Mouse (Mus musculus) embryonic facial prominence, embryonic 14.5 days (tissue): ENCODE data around the gene Gpr88. TPM values are rescaled to one million over a fixed set of nuclear protein-coding genes. Genes with fewer than 3 reads are reported as not detected.
A peak's percentile ranks its signal among the peaks of the same experiment; 100 is the strongest.

ENCODE experiments used
- ATAC-seq: fragments of 200-750 bp; cut with Nextera tagmentation; 2 replicates; pipeline ENCODE4 v1.8.0; 2017; ENCODE audit warnings: low read depth, moderate number of reproducible peaks, moderate TSS enrichment
- DNase-seq: peaks from one replicate; pipeline ENCODE4 v3.0.0-alpha.2; 2015; ENCODE audit warnings: low spot score
- H3K27ac ChIP-seq: fragments of 300-500 bp; sonication (generic); replicated peaks from 2 replicates; pipeline ENCODE4 v1.5.1; 2014; ENCODE audit warnings: low read depth, mild to moderate bottlenecking, low read length, moderate library complexity
- H3K27me3 ChIP-seq: fragments of 300-500 bp; sonication (generic); replicated peaks from 2 replicates; pipeline ENCODE4 v1.6.1; 2014; ENCODE audit warnings: low read length; ENCODE audit not compliant: control insufficient read depth, insufficient read depth
- H3K36me3 ChIP-seq: fragments of 300-500 bp; sonication (generic); 2 replicates; pipeline ENCODE4 v1.6.1; 2014; ENCODE audit warnings: low read length, mixed read lengths; ENCODE audit not compliant: control insufficient read depth, insufficient read depth
- H3K4me1 ChIP-seq: fragments of 300-500 bp; sonication (generic); 2 replicates; pipeline ENCODE4 v1.6.1; 2014; ENCODE audit warnings: antibody characterized with exemption, low read length; ENCODE audit not compliant: control insufficient read depth, insufficient read depth
- H3K4me2 ChIP-seq: fragments of 300-500 bp; sonication (generic); 2 replicates; pipeline ENCODE4 v1.6.1; 2014; ENCODE audit warnings: low read depth, mild to moderate bottlenecking, low read length, moderate library complexity, mixed read lengths
- H3K4me3 ChIP-seq: fragments of 300-500 bp; sonication (generic); 2 replicates; pipeline ENCODE4 v1.5.1; 2014; ENCODE audit warnings: low read depth, mild to moderate bottlenecking, low read length
- H3K9ac ChIP-seq: fragments of 300-500 bp; sonication (generic); 2 replicates; pipeline ENCODE4 v1.6.1; 2014; ENCODE audit warnings: low read depth, mild to moderate bottlenecking, low read length, moderate library complexity, mixed read lengths
- H3K9me3 ChIP-seq: fragments of 300-500 bp; sonication (generic); 2 replicates; pipeline ENCODE4 v1.6.1; 2016; ENCODE audit warnings: low read length; ENCODE audit not compliant: control insufficient read depth
- WGBS: fragments of 180-500 bp; shearing (Covaris S2); extraction: QIAGEN DNeasy Blood & Tissue Kit; methylation state at CpG from one replicate; pipeline ENCODE4 v1.1.7; 2014; 5-methylcytosine and 5-hydroxymethylcytosine counted together
- polyA plus RNA-seq: library from polyadenylated mRNA; unstranded; fragments of >200 nt; fragmentation: Nextera tagmentation; extraction: Ambion mirVana; gene quantifications from 2 replicates; pipeline ENCODE4 v1.2.1, GENCODE M21; 2014

Gene Gpr88
- 0.93 and 2.5 TPM in 2 replicates for polyA plus RNA-seq

DNA sequence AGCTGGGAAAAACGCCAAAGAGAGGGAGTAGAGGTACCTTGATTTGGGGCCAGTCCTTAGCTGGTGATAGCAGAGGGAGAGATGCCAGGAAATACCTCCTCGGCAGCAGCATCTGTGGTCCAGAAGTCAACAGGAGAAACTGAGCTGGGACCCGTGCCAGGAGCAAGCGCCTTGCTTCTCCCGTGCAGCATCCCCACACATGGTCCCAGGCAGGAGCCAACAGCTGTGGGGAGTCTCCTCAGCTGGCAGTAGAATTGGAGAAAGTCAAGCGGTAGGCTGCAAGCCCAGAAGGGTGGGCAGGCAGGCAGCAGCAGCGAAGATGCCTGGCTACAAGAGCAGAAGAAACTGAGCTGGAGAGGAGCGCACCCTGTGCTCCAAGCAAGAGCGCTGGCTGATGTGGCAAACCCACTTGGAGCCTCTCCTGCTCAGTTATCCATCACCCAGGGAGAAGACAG is at the start of gene Gpr88:
Gene Gpr88 (minus strand): TSS at position 427 of the 455 bp plus-strand sequence.
- Histone ChIP-seq H3K4me1 (peaks cover 21% of the 10 kb centered on the region), H3K36me3 (no peaks in the 10 kb centered on the region), H3K4me3 (peak within 1 kb of the TSS; percentile 54), H3K9ac (peak within 1 kb of the TSS; percentile 59; the same call in 1 of the 2 replicates), H3K27me3 (peaks cover 65% of the 10 kb centered on the region), H3K4me2 (peak within 1 kb of the TSS; percentile 98), H3K9me3 (no peaks in the 10 kb centered on the region), H3K27ac (0 out of 2 replicates have a peak within 1 kb of the TSS, but pooled peaks have one; percentile 13)
- WGBS, result 4% methylated on average over 9 of the region's 9 CpGs
- peak; percentile 95 for DNase-seq
- ATAC-seq, result peak; percentile 85

DNA sequence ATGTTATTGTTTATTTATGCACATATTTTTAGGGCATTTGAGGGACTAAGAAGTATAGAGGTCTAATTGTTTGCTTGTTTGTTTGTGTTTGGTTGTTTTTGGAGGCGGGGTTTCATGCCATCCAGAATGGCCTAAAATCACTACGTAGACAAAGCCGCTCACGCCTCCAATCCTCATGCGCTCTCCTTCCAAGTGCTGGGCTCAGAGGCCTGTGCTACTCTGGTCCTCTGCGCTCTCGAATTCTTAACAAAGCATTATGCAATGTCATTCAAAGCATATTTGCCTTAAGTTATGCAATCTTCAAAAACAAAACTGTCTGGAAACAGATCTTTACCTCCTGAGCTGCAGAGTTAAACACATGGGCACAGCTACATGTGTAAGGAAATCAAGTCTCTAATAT is 49.3 kb upstream of the Gpr88 start:
- no peak for ATAC-seq
- H3K9ac ChIP-seq, result no peak overlapping the region
- no peak overlapping the region for H3K4me3 ChIP-seq
- H3K27me3 ChIP-seq, result no peaks in the 10 kb centered on the region
- WGBS, result 95% methylated on average over 7 of the region's 7 CpGs
- H3K4me2 ChIP-seq, result no peak overlapping the region
- H3K9me3 ChIP-seq, result no peaks in the 10 kb centered on the region
- H3K27ac ChIP-seq, result no peak overlapping the region
- H3K36me3 ChIP-seq, result peaks cover 4% of the 10 kb centered on the region; the same call in 1 of the 2 replicates
- H3K4me1 ChIP-seq, result 0 out of 2 replicates have a peak, but pooled peaks cover 4% of the 10 kb centered on the region
- no peak for DNase-seq

DNA sequence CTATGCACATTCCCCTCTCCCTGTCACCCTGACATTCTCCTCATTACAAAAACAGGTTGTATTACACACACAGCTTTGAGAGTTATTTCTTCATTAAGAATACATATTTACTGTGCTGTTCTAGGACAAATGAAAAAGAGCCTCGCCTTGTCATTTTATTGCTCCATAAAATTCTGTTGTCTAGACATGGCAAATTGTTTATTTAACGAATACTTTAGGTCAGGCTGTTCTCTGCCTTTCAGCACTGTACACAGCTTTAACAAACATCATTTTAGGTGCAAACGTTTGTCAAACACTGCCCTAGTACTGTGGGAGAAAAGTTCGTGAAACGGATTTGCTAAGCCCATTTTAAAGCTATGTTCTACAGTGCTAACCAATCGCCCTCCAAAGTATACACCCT is 48.5 kb upstream of the Gpr88 start:
- WGBS, result 82% methylated on average over 6 of the region's 6 CpGs
- Histone ChIP-seq H3K27me3 (no peaks in the 10 kb centered on the region), H3K36me3 (peaks cover 10% of the 10 kb centered on the region; the same call in 1 of the 2 replicates), H3K4me3 (no peak overlapping the region), H3K9ac (no peak overlapping the region), H3K4me2 (no peak overlapping the region), H3K9me3 (no peaks in the 10 kb centered on the region), H3K27ac (no peak overlapping the region), H3K4me1 (0 out of 2 replicates have a peak, but pooled peaks cover 4% of the 10 kb centered on the region)
- no peak for ATAC-seq
- DNase-seq, result no peak

DNA sequence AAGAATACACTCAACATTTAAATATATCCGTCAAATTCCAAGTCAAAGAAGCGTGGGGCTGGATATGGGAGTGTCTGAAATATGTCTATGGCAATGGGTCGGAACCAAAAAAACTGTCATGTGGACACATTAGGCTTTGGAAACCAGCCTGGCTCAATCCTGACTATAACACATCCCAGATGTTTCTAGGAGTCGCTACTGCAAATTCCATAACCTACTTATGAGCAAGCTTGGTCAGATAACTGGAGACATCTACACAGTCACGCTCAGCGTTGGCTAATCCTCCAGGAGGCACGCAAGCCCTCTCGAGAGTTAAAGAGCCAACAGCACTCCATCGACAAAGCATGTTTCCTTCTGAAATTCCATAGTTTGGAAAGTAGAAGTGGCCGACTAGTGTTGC is 45.4 kb upstream of the Gpr88 start:
- Histone ChIP-seq H3K4me3 (no peak overlapping the region), H3K27ac (no peak overlapping the region), H3K27me3 (no peaks in the 10 kb centered on the region), H3K4me1 (0 out of 2 replicates have a peak, but pooled peaks cover 4% of the 10 kb centered on the region), H3K9ac (no peak overlapping the region), H3K9me3 (no peaks in the 10 kb centered on the region), H3K36me3 (peaks cover 24% of the 10 kb centered on the region), H3K4me2 (no peak overlapping the region)
- peak; percentile 57 for DNase-seq
- no peak for ATAC-seq
- 64% methylated on average over 10 of the region's 10 CpGs for WGBS

DNA sequence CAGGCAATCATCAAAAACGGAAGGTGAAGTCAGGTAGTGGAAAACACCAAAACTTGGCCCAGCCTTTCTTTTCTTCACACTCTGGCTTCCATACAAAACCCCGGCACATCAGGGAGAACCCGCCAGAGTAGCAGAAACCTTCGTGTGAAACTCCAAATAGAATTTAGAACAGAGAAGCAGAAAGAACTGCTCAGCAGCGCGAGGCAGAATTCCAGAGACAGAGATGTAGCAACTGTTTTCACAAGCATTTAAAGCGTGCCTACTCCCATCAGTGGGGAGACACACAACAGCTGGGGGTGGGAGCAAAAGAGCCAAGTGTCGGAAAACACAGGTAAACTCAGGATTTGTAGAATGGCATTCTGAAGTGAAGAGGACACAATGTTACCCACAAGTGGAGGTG is 44.7 kb upstream of the Gpr88 start:
- Histone ChIP-seq H3K9ac (no peak overlapping the region), H3K27me3 (no peaks in the 10 kb centered on the region), H3K4me3 (no peak overlapping the region), H3K4me1 (0 out of 2 replicates have a peak, but pooled peaks cover 4% of the 10 kb centered on the region), H3K4me2 (no peak overlapping the region), H3K36me3 (peaks cover 31% of the 10 kb centered on the region), H3K9me3 (no peaks in the 10 kb centered on the region), H3K27ac (no peak overlapping the region)
- ATAC-seq, result no peak
- WGBS, result 84% methylated on average over 8 of the region's 8 CpGs
- DNase-seq, result no peak

DNA sequence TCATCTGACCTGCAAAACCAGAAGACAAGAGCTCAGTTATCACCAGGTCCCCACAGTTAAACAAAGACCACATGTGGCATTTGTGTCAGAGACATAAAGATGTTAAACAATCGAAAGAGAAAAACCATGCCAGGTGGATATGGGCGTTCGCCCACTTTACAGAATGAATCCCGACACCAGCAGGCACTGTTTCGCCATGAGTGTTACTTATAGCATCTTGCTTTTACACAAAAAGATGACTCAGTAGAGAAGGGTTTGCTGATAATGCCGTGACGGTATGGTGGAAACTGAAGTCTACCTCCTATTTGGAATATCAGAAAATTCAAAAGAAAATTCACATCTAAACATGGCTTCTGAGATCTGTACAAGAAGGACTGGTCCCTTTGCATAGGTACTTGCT is 43.9 kb upstream of the Gpr88 start:
- 91% methylated on average over 7 of the region's 7 CpGs for WGBS
- no peak for DNase-seq

DNA sequence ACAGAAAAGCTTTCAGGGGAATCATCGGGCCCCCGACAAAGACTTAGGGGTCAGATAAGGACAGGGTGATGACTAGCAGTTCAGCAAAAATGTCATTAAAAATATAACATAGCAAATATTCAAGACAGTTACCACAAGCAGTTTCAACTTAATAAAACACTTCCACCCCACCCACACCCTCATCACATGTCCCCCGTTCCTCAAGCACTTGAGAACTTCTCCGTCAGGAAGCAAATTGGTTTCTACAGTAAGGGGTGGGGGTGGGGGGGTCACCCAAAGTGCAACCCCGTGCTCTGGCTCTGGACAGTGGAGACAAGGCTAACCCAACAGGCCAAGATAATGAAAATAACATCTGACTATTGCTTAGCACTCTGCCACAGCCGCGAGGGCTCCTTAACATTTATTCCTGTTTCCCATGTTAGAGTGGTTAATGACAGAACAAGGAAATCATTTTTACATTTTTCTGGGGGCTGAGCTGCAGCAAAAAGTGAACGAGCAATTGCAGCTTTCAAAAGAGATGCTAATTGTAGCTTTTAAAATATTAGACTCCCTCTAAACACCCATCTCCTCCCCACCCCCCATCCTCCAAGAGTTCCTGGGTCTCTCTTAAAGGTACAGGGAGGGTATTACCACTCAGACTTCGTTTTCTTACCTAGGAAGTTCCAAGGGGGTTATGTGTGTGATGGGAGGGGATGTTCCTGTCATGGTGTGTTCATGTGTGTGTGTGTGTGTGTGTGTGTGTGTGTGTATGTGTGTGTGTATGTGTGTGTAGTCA is 36.9 kb upstream of the Gpr88 start:
- Histone ChIP-seq H3K4me2 (no peak overlapping the region), H3K9ac (no peak overlapping the region), H3K9me3 (no peaks in the 10 kb centered on the region), H3K27ac (no peak overlapping the region), H3K27me3 (no peaks in the 10 kb centered on the region), H3K36me3 (peaks cover 22% of the 10 kb centered on the region; the same call in 1 of the 2 replicates), H3K4me3 (no peak overlapping the region), H3K4me1 (no peaks in the 10 kb centered on the region)
- DNase-seq (no peak), ATAC-seq (no peak)
- WGBS, result 83% methylated on average over 9 of the region's 9 CpGs

More for the DNA sequence above, 43.9 kb upstream of the Gpr88 start:
- H3K27ac ChIP-seq, result no peak overlapping the region
- no peak overlapping the region for H3K9ac ChIP-seq
- ATAC-seq, result no peak
- peaks cover 28% of the 10 kb centered on the region for H3K36me3 ChIP-seq
- H3K27me3 ChIP-seq, result no peaks in the 10 kb centered on the region
- H3K4me2 ChIP-seq, result no peak overlapping the region
- H3K4me3 ChIP-seq, result no peak overlapping the region
- 0 out of 2 replicates have a peak, but pooled peaks cover 4% of the 10 kb centered on the region for H3K4me1 ChIP-seq
- H3K9me3 ChIP-seq, result no peaks in the 10 kb centered on the region

DNA sequence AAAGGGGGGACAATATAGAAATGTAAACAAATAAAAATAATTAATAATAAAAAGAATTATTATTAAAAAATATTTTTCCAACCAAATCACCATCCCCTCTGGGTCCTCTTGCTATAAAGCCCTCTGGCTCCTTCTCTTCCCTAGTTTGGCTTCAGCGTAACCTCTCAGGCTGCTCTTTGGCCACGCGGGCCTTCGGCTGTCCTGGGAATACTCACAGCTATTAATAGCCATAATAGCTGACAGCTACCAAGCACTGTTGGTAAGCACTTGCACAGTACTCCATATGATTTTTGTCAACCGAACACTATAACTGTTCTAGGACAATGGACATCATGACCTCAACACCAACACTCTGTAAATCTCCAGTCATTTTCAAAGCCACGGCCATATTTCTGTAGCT is 35.5 kb upstream of the Gpr88 start:
- Histone ChIP-seq H3K36me3 (peaks cover 15% of the 10 kb centered on the region; the same call in 1 of the 2 replicates), H3K4me1 (no peaks in the 10 kb centered on the region), H3K4me2 (no peak overlapping the region), H3K4me3 (no peak overlapping the region), H3K27ac (no peak overlapping the region), H3K27me3 (no peaks in the 10 kb centered on the region), H3K9me3 (no peaks in the 10 kb centered on the region), H3K9ac (no peak overlapping the region)
- 88% methylated on average over 6 of the region's 6 CpGs for WGBS
- DNase-seq (no peak), ATAC-seq (no peak)
